Mouse (Mus musculus) erythroblast, embryonic 14.5 days (primary cell): ENCODE measurements around the gene Atp6ap1. TPM values are rescaled to one million over a fixed set of nuclear protein-coding genes. Genes with fewer than 3 reads are reported as not detected.

Experiments used
- H3K27me3 ChIP-seq: 2 replicates; pipeline ENCODE4 v1.6.1; 2012; ENCODE audit warnings: inconsistent platforms; ENCODE audit not compliant: control insufficient read depth
- H3K36me3 ChIP-seq: 2 replicates; pipeline ENCODE4 v1.6.1; 2012; ENCODE audit warnings: mild to moderate bottlenecking, inconsistent platforms; ENCODE audit not compliant: control insufficient read depth
- H3K4me1 ChIP-seq: 2 replicates; pipeline ENCODE4 v1.6.1; 2012; ENCODE audit warnings: inconsistent platforms; ENCODE audit not compliant: control insufficient read depth
- H3K4me3 ChIP-seq: replicated peaks from 2 replicates; pipeline ENCODE3; 2012; ENCODE audit warnings: moderate library complexity, mild to moderate bottlenecking, inconsistent platforms
- H3K9me3 ChIP-seq: 2 replicates; pipeline ENCODE4 v1.6.1; 2012; ENCODE audit warnings: low read length, inconsistent platforms, mixed read lengths; ENCODE audit not compliant: control insufficient read depth
- GATA1 ChIP-seq: IDR thresholded peaks from 2 replicates; pipeline ENCODE4 v1.6.1; 2012; ENCODE audit warnings: low read length, inconsistent platforms, mixed read lengths
- TAL1 ChIP-seq: IDR thresholded peaks from 3 replicates; pipeline ENCODE4 v1.6.1; 2012; ENCODE audit warnings: low read length, inconsistent platforms, mixed read lengths
- polyA plus RNA-seq: library from polyadenylated mRNA; stranded (reverse); fragments of >175 nt; gene quantifications from 2 replicates; pipeline ENCODE4 v1.2.3, GENCODE M21; 2012

Atp6ap1 gene
- polyA plus RNA-seq, 1 experiment = 2.6 TPM

GRCm38 (mm10) chrX:74270062-74270901 lies 26.6 kb upstream of the Atp6ap1 start, which contains the start of gene Rpl10:
Gene Rpl10, plus strand, starts transcription at chrX:74270812.
- Histone ChIP-seq H3K9me3 (peaks cover 6% of the 10 kb centered on the region; the same call in 1 of the 2 replicates), H3K36me3 (peaks cover 34% of the 10 kb centered on the region), H3K4me3 (peak within 1 kb of the TSS; percentile 76), H3K4me1 (peaks cover 36% of the 10 kb centered on the region), H3K27me3 (no peaks in the 10 kb centered on the region; the same call in 1 of the 2 replicates)
- TF ChIP-seq GATA1 (peak; percentile 87), TAL1 (no peak)

GRCm38 (mm10) chrX:74270902-74271551 lies 25.9 kb upstream of the Atp6ap1 start:
- H3K27me3 ChIP-seq = no peaks in the 10 kb centered on the region; the same call in 1 of the 2 replicates
- H3K36me3 ChIP-seq = peaks cover 37% of the 10 kb centered on the region
- H3K4me1 ChIP-seq = peaks cover 36% of the 10 kb centered on the region
- H3K4me3 ChIP-seq = peak overlapping the region; percentile 76
- no peak for TF ChIP-seq GATA1
- TF ChIP-seq TAL1 = no peak
- H3K9me3 ChIP-seq = peaks cover 6% of the 10 kb centered on the region; the same call in 1 of the 2 replicates

- H3K4me1 ChIP-seq = peaks cover 44% of the 10 kb centered on the region
- peaks cover 6% of the 10 kb centered on the region; the same call in 1 of the 2 replicates for H3K9me3 ChIP-seq
- TF ChIP-seq GATA1 (no peak), TAL1 (no peak)
- no peaks in the 10 kb centered on the region; the same call in 1 of the 2 replicates for H3K27me3 ChIP-seq
- H3K36me3 ChIP-seq = peaks cover 60% of the 10 kb centered on the region
- no peak overlapping the region for H3K4me3 ChIP-seq
Observed at GRCm38 (mm10) chrX:74273422-74274322, 23.2 kb upstream of the Atp6ap1 start.

GRCm38 (mm10) chrX:74277916-74278315 lies 19.0 kb upstream of the Atp6ap1 start:
- Histone ChIP-seq H3K27me3 (peaks cover 5% of the 10 kb centered on the region; the same call in 1 of the 2 replicates), H3K4me3 (no peak overlapping the region), H3K36me3 (peaks cover 51% of the 10 kb centered on the region), H3K4me1 (peaks cover 37% of the 10 kb centered on the region), H3K9me3 (peaks cover 4% of the 10 kb centered on the region; the same call in 1 of the 2 replicates)
- TF ChIP-seq TAL1 = no peak
- TF ChIP-seq GATA1 = no peak

- Histone ChIP-seq H3K4me3 (peak overlapping the region; percentile 73), H3K9me3 (peaks cover 4% of the 10 kb centered on the region; the same call in 1 of the 2 replicates), H3K27me3 (peaks cover 5% of the 10 kb centered on the region; the same call in 1 of the 2 replicates), H3K4me1 (peaks cover 42% of the 10 kb centered on the region), H3K36me3 (peaks cover 40% of the 10 kb centered on the region)
- no peak for TF ChIP-seq TAL1
- no peak for TF ChIP-seq GATA1
Observed at GRCm38 (mm10) chrX:74281041-74281731, 15.7 kb upstream of the Atp6ap1 start.

GRCm38 (mm10) chrX:74281732-74282394 lies 15.0 kb upstream of the Atp6ap1 start, which contains the start of the genes Taz and Dnase1l1:
Gene Taz, plus strand, starts transcription at chrX:74281912.
Gene Dnase1l1, minus strand, starts transcription at chrX:74282337.
- Histone ChIP-seq H3K36me3 (peaks cover 33% of the 10 kb centered on the region), H3K27me3 (peaks cover 5% of the 10 kb centered on the region; the same call in 1 of the 2 replicates), H3K4me3 (peak within 1 kb of the TSS; percentile 73), H3K9me3 (peaks cover 4% of the 10 kb centered on the region; the same call in 1 of the 2 replicates), H3K4me1 (peaks cover 42% of the 10 kb centered on the region)
- TF ChIP-seq TAL1 = no peak
- no peak for TF ChIP-seq GATA1

GRCm38 (mm10) chrX:74282395-74283091 lies 14.4 kb upstream of the Atp6ap1 start:
- peaks cover 5% of the 10 kb centered on the region; the same call in 1 of the 2 replicates for H3K27me3 ChIP-seq
- TF ChIP-seq GATA1 = no peak
- TF ChIP-seq TAL1 = no peak
- H3K4me1 ChIP-seq = peaks cover 40% of the 10 kb centered on the region
- H3K9me3 ChIP-seq = peaks cover 4% of the 10 kb centered on the region; the same call in 1 of the 2 replicates
- peaks cover 27% of the 10 kb centered on the region for H3K36me3 ChIP-seq
- H3K4me3 ChIP-seq = peak overlapping the region; percentile 73
